Mouse (Mus musculus): ENCODE measurements around the gene Smc4.
A peak's percentile ranks its signal among the peaks of the same experiment; 100 is the strongest.

Gene Smc4

DNA sequence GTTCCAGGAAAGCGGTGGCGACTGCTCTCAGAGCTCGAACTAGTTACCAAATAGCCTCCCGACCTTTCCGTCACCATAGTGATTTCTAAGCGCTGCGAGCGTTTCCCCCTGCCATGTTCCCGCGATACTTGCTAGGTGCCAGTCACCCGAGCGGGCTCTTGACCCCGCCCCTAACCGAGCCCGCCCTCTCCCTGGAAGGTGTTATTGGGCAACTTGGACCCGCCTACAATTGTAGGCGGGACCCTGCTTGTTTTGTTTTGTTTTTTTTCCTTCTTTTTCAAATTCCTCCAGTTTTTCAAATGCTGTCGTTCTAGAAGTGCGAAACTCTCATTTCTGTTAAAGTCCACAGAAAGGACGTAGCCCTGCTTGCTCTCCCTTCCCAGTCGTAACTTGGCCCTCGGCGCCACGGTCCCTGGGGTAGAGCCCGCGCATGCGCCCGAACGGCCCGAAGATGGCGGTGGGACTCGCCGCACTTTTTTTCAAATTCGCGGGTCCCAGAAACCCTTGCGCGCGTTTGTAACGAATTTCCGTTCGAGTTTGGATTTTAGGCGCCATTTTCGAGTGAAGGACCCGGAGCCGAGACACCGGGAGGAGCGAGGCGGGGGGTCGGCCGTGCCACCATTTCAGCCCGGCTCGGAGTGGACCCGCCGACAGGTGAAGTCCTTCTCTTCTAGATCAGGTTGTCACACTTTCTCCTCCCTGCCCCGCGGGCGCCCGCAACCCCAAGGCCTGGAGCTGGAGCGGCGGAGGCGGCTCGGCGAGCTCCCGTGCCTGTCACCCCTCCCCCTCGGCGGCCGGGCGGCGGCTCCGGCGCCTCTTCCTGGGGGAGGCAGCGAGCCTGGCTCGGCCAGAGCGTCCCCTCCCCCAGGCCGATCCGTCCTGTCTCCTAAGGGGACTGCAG lies at the start of gene Smc4, which contains the start of gene Ift80:
Smc4 (plus strand) TSS at position 302 of the 901 bp plus-strand sequence.
Ift80 (minus strand) TSS at position 134 of the 901 bp plus-strand sequence.
- peak; percentile 91 for DNase-seq (ENCODE audit: low spot score)

DNA sequence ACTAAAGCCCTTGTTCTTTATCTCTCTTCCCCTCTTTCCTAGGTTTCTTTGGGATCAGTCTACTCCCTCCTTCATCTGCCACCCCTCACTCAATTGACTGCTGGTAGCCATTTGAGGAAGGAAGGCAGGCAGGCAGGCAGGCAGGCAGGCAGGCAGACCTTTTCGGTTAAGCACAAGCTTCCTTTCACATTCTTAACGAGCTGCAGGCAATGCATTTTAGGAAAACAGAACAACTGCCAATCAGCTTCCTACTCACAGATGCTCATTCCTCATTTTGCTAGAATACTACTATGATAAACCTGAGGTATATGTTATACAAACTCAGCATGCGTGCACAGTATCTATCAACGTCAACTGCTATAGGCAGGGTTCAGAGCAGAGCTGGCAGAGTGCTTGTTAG lies 48.1 kb upstream of the Smc4 start:
- no peak for DNase-seq (ENCODE audit: low spot score)

DNA sequence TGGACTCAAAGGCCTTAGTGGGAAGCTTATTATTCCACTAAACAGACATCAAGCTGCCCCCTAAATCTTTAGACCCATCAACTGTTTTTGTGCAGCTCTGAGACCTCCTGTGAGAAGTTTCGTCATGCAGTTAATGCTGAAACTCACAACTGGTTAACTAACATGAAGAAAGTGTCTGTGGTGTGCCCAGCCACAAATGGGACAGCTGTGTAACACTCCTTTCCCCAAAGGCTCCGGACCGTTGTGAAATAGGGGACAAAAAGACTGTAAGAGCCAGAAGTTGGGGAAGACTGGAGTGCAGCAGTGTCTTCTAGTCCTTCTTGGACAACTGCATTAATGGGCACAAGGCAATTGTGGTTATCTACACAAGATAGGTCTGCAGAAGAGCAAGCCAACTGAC lies 47.1 kb upstream of the Smc4 start:
- no peak for DNase-seq (ENCODE audit: low spot score)

DNA sequence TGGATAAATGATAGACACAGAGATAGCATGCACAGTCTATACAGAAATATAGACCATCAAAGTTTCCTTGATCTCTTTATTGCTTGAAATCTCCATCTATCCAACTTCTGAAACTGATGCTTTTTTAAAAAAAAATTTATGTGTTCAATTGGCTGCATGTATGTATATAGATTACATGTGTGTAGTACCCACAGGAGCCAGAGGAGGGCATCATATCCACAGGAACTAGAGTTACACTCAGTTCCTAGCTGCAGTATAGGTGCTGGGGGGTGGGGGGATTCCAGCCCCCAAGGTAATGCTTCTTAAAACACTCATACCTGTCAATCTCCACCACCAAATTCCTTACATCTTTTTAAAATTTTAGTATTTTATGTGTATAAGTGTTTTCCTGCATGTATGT lies 39.9 kb upstream of the Smc4 start:
- DNase-seq (ENCODE audit: low spot score) = no peak

DNA sequence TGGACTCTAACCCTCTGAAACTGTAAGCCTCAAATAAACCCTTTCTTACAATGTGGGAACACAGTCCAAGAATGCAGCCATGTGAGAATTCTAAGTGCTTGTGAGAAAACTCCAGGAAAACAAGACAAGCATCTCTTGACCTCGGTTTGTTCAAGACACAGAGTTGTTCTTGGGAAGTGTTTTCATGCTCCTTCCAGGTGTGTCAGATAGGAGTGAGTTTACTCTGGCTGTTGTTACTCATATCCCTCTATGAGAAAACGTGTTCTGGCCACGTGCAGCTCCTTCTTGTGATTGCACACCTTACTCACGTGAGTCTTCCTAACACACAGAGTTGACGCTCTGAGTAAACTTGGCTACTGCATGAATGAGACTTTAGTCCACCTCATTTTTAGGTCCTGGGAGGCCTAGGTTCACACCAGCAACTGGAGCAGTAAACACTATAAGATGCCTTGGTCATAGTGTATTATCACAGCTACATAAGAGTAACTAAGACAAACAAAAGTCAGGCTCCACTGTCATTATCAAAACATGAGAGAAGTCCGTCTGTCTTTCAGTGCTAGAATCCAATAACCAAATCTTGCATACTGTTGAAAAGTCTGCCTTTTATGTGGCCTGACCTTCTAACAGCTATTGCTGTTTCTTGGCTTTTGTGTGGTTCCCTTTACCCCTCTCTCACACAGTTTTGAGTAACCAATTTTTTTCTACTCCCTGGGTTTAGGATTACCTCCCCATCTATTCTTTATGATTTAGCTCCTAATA lies 37.8 kb upstream of the Smc4 start:
- no peak for DNase-seq (ENCODE audit: low spot score)

DNA sequence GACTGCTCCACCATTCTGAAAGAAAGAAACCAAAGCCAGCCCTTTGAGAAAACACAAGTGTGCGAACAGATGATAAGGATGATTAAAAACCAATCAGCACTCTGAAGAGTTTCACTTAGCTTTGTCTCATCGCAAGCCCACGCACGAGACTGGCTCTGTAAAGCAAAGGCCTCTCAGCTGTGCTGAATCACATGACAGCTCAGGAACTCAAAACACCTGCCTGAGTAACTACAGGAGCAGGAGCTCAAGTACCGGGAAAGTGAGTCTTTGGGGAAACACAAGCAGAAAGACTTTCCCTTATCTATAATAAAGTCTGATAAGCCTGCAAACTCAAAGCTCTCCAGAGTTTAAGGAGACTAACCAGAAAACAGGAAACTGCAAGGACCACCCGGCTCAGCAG lies 37.1 kb upstream of the Smc4 start:
- DNase-seq (ENCODE audit: low spot score) = no peak

DNA sequence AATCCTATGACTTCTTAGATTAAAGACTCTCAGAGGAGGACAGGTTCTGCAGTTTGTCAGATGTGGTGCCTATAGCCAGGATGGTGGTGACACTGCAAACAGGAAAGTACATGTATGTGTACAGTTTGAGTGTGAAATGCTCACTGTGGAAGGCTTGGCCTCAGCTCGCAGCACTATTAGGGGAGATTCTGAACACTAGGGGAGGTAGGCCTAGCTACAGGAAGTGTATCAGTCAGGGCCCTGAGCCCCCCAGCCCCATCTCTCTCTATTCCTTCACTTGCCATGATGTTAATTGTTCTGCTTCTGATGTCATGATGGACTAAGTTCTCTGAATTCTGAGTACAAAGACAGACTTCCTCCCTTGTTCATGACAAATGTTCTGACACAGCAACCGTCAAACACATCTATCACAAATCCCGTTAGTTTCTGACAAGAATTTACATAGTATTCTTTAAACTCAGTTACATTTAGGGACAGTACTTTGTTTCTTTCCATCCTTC lies 35.4 kb upstream of the Smc4 start:
- no peak for DNase-seq (ENCODE audit: low spot score)

DNA sequence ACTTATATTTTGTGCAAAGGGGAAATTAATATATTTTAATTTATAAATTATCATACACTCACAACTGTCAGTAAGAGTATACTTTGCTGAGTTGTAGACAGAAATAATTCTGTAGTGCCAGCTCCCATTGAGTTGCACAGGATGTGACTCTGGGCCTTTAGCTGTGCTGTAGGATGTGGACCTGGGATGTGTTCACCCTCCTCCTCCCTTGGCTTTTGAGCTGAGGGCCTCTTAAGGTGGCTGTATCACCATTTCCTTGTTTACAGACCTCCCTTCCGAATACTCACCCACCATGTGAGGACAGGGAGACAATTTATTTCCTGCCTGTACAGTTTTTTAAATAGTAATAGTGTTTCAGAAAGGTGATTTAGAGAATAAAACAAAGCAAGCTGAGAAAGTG lies 31.0 kb upstream of the Smc4 start:
- no peak for DNase-seq (ENCODE audit: low spot score)

DNA sequence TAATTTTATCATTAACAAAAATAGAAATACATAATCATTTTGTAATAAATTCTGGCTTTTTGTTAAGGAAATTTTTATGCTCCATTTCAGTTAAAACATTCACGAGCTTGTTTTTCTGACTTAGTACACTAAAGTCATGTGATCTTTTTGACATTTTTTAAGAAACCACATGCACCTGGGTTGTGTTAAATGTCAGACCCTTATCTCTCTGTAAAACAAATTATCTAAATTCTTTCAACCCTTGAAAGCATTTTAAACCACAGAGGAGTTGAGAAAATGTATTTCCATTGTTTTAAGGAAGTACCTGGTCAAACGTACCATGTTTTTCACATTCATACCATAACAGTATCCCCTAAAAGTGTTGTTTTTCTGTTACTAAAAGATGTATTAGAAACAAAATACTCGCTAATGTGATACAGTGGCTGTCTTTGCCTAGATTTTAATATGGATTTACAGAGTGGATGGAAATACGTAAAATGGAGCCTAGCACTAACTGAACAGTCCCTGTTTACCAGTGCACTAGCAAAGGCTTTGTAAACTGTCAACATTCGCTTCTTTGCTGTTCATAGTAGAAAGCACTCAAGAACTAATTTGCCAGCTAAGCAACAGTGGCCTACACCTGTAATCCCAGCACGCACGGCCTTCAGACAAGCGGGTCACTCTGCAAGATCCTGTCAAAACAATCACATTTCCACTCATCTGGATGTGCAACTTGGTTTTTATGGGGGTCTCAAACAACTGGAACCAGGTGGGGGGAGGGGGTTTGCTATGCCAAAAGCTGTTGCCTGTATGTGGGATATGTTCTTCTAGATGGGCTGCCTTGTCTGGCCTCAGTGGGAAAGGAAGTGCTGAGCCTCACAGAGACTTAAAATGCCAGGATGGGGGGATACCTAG lies 29.7 kb upstream of the Smc4 start:
- DNase-seq (ENCODE audit: low spot score) = no peak

DNA sequence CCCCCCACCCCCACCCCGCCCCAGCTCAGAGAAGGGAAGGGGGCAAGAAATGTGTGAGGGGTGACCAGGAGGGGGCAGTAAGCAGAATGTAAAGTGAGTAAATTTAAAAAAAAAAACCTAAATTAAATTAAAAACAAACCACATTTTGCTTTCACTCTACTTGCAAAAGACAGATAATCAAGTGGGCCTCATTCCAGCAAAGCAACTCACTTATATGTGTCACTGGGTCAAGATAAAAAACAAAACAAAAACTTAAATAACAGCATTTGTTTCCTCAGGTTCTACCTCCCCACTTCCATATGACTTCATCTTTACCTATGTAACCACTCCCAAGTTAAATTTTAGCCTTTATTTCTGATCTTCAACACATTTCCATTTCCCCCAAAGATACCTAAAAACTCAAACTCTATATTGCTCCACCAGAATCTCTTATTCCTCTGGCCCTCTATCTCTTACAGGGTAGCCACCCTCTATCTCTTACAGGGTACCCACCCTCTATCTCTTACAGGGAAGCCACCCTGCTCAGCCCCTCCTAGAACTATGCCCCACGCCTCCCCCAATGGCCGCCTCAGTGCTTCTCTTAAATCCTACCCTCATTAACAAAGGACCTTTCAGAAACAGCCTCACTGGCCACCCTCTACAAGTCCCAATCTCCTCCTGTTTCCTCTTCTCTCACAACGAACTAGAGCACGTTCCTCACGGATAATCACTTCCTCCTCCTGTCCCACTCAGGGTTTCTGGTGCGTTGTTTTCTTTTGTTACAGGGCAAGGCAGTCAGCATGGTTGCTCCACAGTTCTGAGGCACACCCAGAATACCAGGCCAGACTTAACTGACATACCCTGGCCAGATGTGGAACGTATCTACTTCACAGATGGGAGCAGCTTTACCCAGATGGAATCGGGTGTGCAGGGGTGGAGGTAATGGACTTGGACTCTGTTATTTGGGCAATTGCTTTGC lies 28.7 kb upstream of the Smc4 start:
- DNase-seq (ENCODE audit: low spot score) = no peak

DNA sequence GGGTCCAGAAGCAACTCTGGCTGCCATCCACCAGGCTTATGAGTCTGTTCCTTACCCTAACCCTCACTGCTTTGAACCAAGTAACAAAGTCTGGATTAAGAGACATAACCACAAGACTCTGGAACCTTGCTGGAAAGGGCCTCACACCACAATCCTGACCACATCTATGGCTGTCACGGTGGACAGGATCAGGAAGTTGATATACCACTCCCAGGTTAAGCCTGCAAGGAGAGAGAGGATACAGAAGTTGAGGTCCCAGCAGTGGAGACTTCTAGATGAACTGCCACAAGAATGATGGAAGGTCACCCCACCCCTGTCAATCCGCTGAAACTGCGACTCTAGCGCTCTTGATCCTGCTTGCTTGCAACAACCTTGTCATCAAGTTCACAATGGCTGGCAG lies 26.8 kb upstream of the Smc4 start:
- no peak for DNase-seq (ENCODE audit: low spot score)

DNA sequence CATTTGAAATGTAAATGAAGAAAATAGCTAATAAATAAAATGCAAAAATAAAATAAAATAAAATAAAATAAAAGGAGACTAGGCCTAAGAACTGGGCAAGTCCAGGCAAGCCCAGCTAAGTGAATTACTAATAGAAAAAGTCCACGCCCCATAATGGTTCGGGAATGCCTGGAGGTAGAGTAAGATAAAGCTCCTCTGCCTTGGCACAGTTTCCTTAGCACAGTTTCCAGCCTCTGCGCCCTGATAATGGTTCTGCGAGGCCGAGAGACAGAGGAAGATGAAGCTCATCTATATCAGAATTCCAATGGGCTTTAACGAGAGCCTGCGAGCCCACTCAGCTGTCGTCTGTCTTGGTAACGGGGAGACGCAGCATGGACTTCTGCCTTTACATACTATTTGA lies 25.4 kb upstream of the Smc4 start:
- no peak for DNase-seq (ENCODE audit: low spot score)

DNA sequence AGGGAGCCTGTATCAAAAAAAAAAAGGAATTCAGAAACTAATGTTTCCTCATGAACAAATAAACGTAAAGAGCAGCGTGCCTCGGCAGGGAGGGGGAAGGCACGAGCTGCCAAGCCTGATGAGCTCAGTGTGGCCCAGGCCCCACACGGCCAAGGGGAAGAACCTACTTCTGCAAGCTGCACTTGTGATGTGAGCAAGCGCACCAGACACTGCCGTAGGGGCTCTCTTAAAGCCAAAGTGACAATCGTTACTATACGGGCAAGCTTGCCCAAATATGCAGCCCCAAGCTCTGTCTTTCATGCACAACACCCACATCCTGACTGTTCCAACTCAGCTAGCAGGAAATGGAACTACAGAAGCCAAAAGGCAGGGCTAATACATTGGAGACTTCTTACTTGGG lies 23.6 kb upstream of the Smc4 start:
- DNase-seq (ENCODE audit: low spot score) = no peak

DNA sequence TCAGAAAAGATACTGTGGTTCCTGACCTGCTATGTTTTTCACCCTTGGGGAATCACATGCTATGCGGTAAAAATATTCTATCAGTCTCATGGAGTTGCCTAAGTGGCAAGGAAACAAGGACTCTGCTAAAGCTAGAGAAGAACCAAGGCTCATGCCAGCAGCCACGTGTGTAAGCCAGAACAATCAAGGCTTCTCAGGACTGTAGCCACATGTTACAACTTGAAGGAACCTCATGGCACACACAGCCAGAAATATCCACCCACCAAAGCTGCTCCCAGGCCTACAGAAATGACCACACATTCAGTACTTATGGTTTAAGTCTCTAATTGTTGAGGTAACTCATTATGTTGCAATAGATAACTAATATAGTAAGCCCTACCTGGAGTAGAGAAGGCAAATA lies 18.0 kb upstream of the Smc4 start:
- no peak for DNase-seq (ENCODE audit: low spot score)

DNA sequence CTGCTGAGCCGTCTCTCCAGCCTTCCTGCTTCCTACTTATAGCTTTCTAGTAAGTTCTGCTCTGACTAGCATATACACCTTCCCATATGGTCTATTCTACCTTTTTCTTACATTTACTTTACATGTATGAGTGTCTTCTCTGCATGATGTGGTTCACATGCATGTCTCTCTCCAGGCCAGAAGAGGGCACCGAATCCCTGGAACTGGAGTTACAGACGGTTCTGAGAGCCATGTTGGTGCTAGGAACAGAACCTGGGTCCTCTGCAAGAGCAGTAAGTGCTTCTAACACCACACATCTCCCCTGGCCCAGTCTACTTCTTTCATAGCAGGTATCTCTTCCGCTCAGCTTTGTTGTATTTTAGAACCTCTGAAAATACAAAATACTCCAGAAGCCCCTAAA lies 1.8 kb upstream of the Smc4 start:
- DNase-seq (ENCODE audit: low spot score) = no peak

DNA sequence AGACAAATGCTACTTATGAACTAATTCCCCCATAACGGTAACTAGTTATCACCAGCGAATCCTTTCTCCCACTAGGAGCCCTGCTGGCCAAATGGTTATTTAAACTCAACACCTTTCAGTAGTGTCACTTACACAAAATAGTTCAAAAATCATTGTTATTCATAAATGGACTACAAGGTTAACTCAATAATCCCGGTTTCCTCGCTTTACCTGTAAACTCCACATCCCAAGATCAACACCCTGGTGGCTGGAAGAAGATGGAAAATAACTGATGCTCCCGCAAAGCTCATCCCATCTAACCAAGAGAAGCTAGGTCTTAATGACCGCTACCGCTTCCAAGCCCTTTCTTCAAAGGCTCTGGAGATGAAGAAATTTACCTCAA lies 492 bp upstream of the Smc4 start:
- no peak for DNase-seq (ENCODE audit: low spot score)

DNA sequence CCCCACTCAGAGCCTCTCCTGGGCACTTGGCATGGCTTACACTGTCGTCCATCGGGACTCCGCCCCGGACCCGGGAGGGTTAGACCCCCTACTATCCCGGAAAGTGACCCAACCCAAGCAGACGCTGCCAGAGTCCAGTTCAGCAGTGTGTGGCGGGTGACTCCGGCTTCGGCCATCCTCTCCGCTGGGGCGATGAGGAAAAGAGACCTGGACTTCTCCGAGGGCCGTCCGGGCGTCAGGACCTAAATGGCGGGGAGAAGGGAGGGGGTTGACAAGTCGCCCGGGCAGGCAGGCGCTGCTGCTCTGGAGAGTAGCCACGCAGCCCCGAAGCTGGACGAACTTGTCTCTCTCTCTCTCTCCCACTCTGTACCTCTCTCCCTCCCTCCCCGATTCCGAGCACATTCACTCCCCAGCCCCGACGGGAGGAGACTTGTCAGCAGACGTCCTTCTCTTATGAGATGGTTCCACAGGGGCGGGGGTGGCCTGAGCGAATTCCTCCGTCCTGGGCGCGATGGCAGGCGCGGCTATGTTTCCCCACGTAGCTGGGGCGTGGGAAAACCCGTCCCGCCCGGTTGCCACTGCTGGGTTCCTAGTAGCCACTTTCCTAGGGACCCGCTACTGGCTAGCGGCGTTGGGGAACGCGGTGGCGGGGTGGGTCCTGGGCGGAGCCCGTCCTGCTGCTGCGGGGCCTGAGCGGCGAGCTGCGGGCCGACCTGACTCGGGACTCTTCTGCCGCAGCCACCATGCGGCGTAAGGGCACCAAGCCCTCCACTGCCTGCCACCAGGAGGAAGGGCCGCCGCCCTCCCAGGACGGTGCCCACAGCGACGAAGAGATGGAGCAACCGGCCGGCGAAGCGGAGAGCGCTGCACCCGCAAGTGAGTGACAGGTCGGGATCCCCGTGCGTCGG lies 1.1 kb downstream of the Smc4 start:
- DNase-seq (ENCODE audit: low spot score) = peak; percentile 34

DNA sequence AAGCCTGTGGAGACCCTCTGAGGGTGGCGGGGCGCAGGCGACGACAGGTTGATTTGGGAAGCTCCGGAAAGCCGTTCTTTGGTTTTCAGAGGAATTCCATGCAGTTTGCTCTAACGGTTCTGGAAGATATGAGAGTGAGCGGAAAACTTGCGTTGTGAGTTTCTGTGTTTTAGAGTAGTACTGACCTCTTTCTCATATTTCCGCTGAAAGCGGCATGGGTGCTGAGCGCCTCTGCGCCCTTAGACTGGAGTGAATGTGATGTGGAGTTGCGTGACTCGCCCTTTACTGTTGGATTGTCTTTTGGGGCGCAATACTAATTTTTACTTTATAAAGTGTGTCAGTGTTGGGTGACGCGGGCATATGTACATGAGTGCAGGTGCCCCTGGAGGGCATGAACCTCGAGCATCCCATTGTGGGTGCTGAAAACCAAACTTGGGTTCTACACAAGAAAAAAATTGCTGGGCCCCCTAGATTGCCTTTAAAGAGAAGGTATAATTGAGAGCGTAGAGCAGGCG lies 1.8 kb downstream of the Smc4 start:
- no peak for DNase-seq (ENCODE audit: low spot score)

DNA sequence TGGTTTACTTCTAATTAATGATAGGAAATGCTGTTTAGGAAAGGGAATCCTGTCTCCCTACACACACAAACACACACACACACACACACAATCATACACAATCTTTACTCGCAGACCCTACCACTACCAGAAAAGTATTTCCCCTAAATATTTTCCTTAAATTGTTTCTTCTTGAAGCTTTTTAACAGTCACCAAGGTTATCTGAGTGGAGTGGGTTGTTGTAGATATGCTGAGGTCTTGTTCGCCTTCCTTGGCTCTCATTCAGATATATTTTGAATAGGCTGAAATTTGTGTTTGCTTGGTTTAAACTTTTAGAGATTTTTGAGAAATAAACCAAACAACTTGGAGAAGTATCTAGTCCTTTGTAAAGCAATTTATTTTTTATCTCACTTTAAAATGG lies 4.3 kb downstream of the Smc4 start:
- DNase-seq (ENCODE audit: low spot score) = no peak

DNA sequence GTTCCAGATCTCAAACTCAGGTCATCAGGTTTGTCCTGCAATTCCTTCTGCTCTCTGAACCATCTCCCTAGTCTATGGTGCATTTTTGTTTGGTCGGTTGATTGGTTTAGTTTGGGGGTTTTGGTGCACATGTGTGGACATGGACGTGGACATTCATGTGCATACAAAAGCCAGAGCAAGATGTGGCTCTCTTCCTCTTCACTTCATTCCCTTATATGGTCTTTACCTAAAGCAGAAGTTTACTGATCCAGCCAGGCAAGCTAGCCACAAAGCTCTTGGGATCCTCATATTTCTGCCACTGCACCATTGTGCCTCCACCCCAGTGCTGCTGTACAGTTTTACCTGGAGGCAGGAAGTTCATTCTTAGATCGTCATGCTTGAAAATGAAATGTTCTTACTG lies 12.6 kb downstream of the Smc4 start:
- no peak for DNase-seq (ENCODE audit: low spot score)
